Mouse (Mus musculus) cerebellum, adult (tissue): ENCODE measurements around the gene Surf6.
"Not testable (repeated sequence)": the region's sequence is repeated elsewhere in the genome, so short reads cannot be mapped to it uniquely, and the experiment has no call there.

Experiments
- ATAC-seq: cut with Nextera tagmentation; 2 replicates; pipeline ENCODE4 v1.9.2; 2017; ENCODE audit warnings: mild to moderate bottlenecking, moderate library complexity, mixed read lengths; ENCODE audit not compliant: insufficient number of reproducible peaks, low FRiP score, low TSS enrichment

Surf6 gene

GRCm38 (mm10) chr2:26914148-26914941 is 11.7 kb upstream of the Surf6 start:
- no peak for ATAC-seq

- ATAC-seq, result no peak
These were observed 10.9 kb upstream of the Surf6 start for GRCm38 (mm10) chr2:26913416-26914147.

GRCm38 (mm10) chr2:26912253-26912770 is 9.6 kb upstream of the Surf6 start:
- ATAC-seq, result no peak

GRCm38 (mm10) chr2:26910994-26911765 is 8.5 kb upstream of the Surf6 start:
- ATAC-seq, result peak; percentile 16; the same call in 1 of the 2 replicates

- peak; percentile 85 for ATAC-seq
These were observed 7.7 kb upstream of the Surf6 start, which contains the start of the genes Med22 and Rpl7a for GRCm38 (mm10) chr2:26910124-26910993. Med22 (minus strand) TSS chr2:26910677. Rpl7a (plus strand) TSS chr2:26910764.

- ATAC-seq, result no peak
These were observed 6.7 kb upstream of the Surf6 start for GRCm38 (mm10) chr2:26909387-26909784.

- ATAC-seq, result no peak
These were observed 6.2 kb upstream of the Surf6 start for GRCm38 (mm10) chr2:26908710-26909386.

- ATAC-seq, result no peak
These were observed 4.4 kb upstream of the Surf6 start for GRCm38 (mm10) chr2:26907109-26907508.

GRCm38 (mm10) chr2:26906431-26906830 is 3.8 kb upstream of the Surf6 start:
- ATAC-seq, result no peak

- no peak for ATAC-seq
These were observed 3.3 kb upstream of the Surf6 start for GRCm38 (mm10) chr2:26905936-26906335.

- no peak for ATAC-seq
These were observed 632 bp upstream of the Surf6 start for GRCm38 (mm10) chr2:26903311-26903710.

- no peak for ATAC-seq
These were observed 762 bp downstream of the Surf6 start for GRCm38 (mm10) chr2:26901834-26902400.

- ATAC-seq, result no peak
These were observed 1.9 kb downstream of the Surf6 start for GRCm38 (mm10) chr2:26900731-26901130.

- no peak for ATAC-seq
These were observed 6.8 kb downstream of the Surf6 start for GRCm38 (mm10) chr2:26895898-26896297.

- not testable (repeated sequence) for ATAC-seq
These were observed 16.5 kb downstream of the Surf6 start for GRCm38 (mm10) chr2:26886170-26886569.

- ATAC-seq, result not testable (repeated sequence)
These were observed 17.1 kb downstream of the Surf6 start for GRCm38 (mm10) chr2:26885541-26885940.

- no peak for ATAC-seq
These were observed 24.1 kb downstream of the Surf6 start for GRCm38 (mm10) chr2:26878571-26878970.

- ATAC-seq, result no peak
These were observed 32.0 kb downstream of the Surf6 start for GRCm38 (mm10) chr2:26870666-26871065.

GRCm38 (mm10) chr2:26864879-26865278 is 37.8 kb downstream of the Surf6 start, which contains the start of gene Abo:
Abo (minus strand) TSS chr2:26864979.
- no peak for ATAC-seq
